Mouse (Mus musculus): Measurements from ENCODE around the gene Slc30a9.

DNA sequence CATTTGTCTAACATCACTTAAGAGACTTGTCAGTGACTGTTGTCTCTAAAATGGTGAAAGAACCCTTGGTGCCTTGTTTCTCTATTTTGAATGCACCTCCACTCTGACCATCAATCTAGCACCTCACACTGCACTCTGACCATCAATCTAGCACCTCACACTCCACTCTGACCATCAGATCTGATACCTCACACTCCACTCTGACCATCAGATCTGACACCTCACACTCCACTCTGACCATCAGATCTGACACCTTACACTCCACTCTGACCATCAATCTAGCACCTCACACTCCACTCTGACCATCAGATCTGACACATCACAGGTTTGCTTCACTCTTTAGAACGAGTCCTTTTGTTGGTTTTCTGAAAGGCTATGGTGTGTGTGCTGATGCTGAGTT lies 17.3 kb downstream of the Slc30a9 start:
- no peak for TF ChIP-seq POLR2A (IDR thresholded peaks at IDR 0.05; ENCODE audit: insufficient read depth, low read depth, low read length)
- no peak for TF ChIP-seq CTCF (IDR thresholded peaks at IDR 0.05; ENCODE audit: insufficient read depth, low read depth, low read length)
